Mouse (Mus musculus) subcutaneous adipose tissue, adult 2 months (tissue): ENCODE results near the gene Cdk6. TPM values are rescaled to one million over a fixed set of nuclear protein-coding genes. Genes with fewer than 3 reads are reported as not detected.

Experiments used
- polyA plus RNA-seq: library from polyadenylated mRNA; depleted of rRNA; stranded (reverse); fragments of >200 nt; gene quantifications from 2 replicates; pipeline ENCODE4 v1.2.3, GENCODE M21; 2012; ENCODE audit warnings: low replicate concordance; rRNA removed

The Cdk6 gene
- polyA plus RNA-seq, result 5.4 and 18.8 TPM in 2 replicates

GRCm38 (mm10) chr5:3341111-3341911 lies at the start of gene Cdk6:
Cdk6 (plus strand) TSS chr5:3341485.

GRCm38 (mm10) chr5:3543629-3544479 lies 202.6 kb downstream of the Cdk6 start, which contains the start of gene Fam133b:
Fam133b (plus strand) TSS chr5:3543833.

GRCm38 (mm10) chr5:3571266-3571665 lies 230.0 kb downstream of the Cdk6 start, which contains the start of gene 1700109H08Rik:
1700109H08Rik (plus strand) TSS chr5:3571566.

Other genes with a start within 250 kb of the Cdk6 start
- gene Fam133b, start 202.3 kb downstream of the Cdk6 start, polyA plus RNA-seq, result 6.0 and 8.3 TPM in 2 replicates
- gene 1700109H08Rik, start 230.1 kb downstream of the Cdk6 start, polyA plus RNA-seq, result 1.9 and 2.7 TPM in 2 replicates